Mouse (Mus musculus) layer of hippocampus, postnatal 10 days (tissue): ENCODE measurements around the gene Ppp1r18. TPM values are rescaled to one million over a fixed set of nuclear protein-coding genes. Genes with fewer than 3 reads are reported as not detected.

Experiments
- DNase-seq, 2 experiments: peaks; one replicate each; pipeline ENCODE4 v3.0.0; 2021; ENCODE audit warnings: low spot score in 2 of 2
- total RNA-seq, 2 experiments: library from RNA; stranded (reverse); gene quantifications; 2 replicates each; pipeline ENCODE4 v1.2.3; 2021

The Ppp1r18 gene
- total RNA-seq, 2 experiments from 2014 or later, result 15.6 to 16.3 TPM

DNA sequence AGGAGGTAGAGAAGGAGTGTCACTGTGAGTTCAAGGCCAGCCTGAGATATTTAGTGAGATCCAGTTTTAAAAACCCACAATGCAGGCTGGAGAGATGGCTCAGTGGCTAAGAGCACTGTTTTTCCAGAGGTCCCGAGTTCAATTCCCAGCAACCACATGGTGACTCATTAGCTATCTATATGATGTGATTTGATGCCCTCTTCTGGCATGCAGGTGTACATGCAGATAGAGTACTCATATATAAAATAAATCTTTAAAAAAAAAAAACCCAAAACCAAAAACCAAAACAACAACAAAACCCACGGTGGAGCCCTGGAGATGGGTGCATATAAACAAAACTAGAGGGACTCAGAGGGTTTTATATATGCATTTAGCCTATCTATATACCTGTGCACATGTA, 42.2 kb downstream of the Ppp1r18 start:
- DNase-seq, result no peak

DNA sequence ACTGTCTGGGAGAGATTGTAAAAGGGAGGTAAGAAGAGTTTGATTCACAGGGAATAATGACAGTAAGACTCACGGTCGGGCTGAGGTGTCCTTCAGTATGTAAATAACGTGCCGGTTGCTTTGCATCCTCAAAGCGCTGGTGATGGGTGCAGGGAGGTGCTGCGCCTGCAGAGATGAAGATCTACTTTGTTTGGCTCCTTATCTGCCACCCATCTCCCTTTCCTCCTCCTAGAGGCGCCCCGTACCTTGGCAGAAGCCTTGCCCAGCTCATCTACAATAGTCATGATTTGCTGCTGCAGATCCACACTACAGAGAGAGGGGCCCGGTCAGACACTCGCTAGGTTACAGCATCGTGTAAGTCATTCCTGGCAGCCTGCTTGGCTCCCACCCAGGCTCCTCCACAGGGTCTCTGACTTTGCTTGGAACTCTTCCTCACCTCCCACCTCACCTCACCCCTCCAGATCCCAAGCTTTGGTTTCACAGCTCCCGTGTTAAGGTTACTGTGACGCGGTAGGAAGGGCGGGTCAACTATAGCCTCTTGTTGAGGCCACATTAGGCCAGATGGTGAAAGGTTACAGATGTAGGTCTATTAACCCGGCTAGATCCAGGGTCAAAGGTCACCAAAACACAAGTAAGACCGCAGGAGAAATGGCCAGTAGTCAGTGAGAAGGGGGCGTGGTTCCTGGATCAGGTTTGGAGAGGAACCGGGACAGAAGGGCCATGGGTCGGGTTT, 44.0 kb downstream of the Ppp1r18 start:
- peak; percentile 45 to 47 for DNase-seq

- peak; percentile 95 to 96 for DNase-seq
Observed at GRCm38 (mm10) chr17:35909919-35910369, 44.6 kb downstream of the Ppp1r18 start, which contains the start of gene Atat1. Gene Atat1, minus strand, starts transcription at chr17:35910075.

GRCm38 (mm10) chr17:35914975-35915374, 49.6 kb downstream of the Ppp1r18 start:
- DNase-seq, result no peak

DNA sequence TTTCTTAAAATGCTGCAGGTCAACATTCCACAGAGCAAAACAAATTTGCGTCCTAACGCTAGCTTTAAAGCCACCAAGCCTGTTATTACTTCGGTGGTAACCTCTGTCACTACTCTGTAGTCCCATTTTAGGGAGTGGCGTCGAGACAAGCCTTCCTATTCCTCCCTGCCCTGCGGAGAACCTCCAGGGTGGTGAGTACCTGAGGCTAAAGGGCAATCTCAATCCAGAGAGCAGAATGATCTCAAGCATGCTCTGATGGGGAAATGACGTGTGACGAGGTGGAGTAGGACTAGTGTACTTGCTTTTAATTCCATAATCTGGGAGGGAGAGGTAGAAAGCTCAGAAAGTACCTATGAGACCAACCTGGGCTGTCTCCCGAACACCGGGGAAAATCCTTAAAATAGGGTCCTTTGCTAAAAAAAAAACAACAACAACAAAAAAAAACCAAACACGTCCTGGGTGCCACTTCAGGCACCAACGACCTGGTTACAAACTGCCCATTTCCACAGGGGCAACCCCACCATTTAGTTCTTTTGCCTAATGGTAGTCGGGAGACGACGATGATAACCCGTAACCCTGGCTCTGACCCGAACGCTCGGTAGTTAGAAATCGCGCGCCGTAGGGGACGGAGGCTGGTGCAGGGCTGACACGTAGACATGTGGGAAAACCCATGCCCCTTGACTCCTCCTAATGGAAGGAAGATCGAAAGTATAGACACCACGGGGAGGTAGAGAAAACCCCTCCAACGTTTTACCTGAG, 50.3 kb downstream of the Ppp1r18 start:
- DNase-seq, result no peak

GRCm38 (mm10) chr17:35916297-35917142, 51.1 kb downstream of the Ppp1r18 start, which contains the start of the genes Mrps18b and Ppp1r10:
Gene Mrps18b, minus strand, starts transcription at chr17:35916389.
Gene Ppp1r10, plus strand, starts transcription at chr17:35916434.
- DNase-seq, result peak; percentile 98 to 99

DNA sequence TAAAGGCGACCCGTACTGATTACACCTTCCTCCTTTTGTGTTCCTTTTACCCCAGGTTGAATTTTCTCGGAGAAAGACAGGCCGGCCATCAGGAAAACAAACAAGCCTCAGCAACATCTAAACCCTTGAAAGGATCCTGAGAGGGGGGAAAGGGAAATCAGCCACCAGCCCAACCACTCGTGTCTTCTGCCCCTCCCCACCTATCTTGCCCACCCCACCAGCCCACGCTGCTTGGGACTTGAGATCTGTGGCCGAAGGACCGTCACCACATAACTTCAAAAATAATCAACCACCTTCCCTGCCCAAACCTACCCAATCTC, 51.7 kb downstream of the Ppp1r18 start:
- DNase-seq, result peak in 1 of 2 experiments; percentile 45

- DNase-seq, result peak; percentile 66 to 69
Observed at GRCm38 (mm10) chr17:35917463-35918251, 52.3 kb downstream of the Ppp1r18 start.

DNA sequence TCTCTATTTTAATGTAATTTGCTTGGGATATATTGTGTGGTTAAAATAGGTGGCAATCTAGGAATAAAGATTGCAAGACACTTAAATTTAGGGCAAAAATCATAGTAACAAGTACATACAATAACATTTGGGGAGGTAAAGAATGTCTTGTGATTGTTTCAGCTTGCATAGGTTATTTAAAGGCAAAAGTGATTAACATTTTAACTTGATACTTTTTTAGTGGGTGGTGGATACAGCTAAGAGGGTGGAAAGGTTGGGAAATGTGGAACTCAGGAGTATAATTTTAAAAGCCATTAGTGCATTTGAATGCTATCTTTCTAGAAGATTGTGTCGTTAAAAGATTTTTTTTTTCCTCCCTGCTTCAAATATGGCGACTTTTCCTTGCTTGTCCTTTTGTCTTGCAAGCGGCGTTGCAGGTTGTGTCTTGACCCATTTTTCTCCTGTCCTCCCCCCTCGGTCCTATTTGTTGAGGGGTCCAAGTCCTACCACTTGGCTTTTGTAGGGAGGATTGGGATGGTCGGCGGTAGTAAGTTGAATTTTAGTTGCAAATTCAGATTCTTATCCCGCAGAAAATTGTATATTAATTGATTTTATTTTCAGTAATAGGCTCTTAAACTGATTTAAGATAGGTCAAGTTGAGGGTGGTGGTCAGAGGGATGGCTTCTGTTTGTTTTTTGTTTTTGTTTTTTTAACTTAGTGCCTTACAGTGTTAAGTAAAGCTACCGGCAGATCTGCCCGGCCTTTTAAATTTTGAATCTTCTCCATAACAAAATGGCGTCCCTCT, 53.1 kb downstream of the Ppp1r18 start:
- peak; percentile 43 to 59 for DNase-seq

- peak; percentile 88 to 91 for DNase-seq
Observed at GRCm38 (mm10) chr17:35919060-35919715, 53.8 kb downstream of the Ppp1r18 start.

GRCm38 (mm10) chr17:35919864-35920301, 54.5 kb downstream of the Ppp1r18 start:
- no peak for DNase-seq

DNA sequence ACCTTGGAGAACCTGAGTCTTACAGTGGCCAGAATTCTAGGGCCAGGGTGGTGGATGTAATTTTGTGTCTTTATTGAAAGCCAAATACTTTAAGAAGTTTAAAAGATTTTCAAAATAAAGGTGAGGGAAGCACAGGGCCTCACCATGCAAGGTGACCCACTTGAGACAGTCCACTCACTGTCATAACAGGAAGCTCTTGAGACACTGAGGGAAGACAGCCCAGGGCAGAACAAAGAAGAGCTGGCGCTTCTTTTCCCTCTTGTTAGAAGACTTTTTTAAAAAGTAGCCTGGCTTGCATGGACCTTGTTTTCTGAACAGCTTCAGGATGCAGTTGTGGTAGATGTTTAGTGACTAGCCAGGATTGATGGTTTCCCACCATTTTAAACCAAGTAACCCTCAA, 55.0 kb downstream of the Ppp1r18 start:
- no peak for DNase-seq

GRCm38 (mm10) chr17:35920862-35921562, 55.6 kb downstream of the Ppp1r18 start:
- peak; percentile 44 to 67 for DNase-seq

- DNase-seq, result no peak
Observed at GRCm38 (mm10) chr17:35921710-35922109, 56.3 kb downstream of the Ppp1r18 start.

DNA sequence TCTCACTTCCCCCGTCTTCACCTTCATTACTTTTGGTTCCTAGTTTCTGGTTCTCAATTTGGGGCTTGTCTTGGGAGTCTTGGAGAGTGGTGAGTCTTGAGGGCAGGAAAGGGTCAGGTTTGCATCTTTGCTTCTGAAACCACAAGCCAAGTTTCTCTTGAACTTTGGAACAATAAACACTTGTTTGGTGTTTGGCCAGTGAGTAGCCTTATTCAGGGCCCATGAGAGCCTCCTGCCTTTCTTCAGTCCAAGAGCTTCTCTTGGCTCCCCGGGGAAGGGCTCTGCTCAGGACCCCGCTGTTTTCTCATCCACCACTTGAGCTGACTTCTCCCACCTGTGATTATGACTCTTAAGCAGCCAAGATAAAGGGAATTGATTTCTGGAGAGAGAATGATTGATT, 57.2 kb downstream of the Ppp1r18 start:
- DNase-seq, result no peak

DNA sequence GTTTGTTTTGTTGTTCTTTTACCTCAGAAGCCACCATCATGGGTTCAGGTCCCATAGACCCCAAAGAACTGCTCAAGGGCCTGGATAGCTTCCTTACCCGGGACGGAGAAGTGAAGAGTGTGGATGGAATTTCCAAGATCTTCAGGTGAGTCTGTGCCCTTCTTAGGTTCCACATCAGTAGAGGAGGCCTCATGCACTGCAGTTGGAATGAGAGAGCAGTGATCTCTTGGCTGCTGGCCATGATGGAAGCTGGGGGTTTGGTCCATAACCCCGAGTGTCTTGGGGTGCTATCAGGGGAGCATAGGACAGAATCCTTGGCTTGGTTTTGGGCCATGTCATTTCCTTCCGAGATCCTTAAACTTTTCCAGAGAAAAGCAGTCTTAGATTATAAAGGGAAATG, 57.9 kb downstream of the Ppp1r18 start:
- no peak for DNase-seq
